Mouse (Mus musculus) intestine, postnatal 0 days (tissue): Measurements from ENCODE around the gene Fibcd1. TPM values are rescaled to one million over a fixed set of nuclear protein-coding genes. Genes with fewer than 3 reads are reported as not detected.

Experiments
- ATAC-seq: fragments of 200-750 bp; cut with Nextera tagmentation; 2 replicates; pipeline ENCODE4 v1.8.0; 2017; ENCODE audit warnings: mild to moderate bottlenecking, moderate TSS enrichment, moderate library complexity
- H3K27ac ChIP-seq: fragments of 300-500 bp; sonication (generic); 2 replicates; pipeline ENCODE4 v1.5.1; 2014; ENCODE audit warnings: mild to moderate bottlenecking, low read depth, low read length, moderate library complexity
- H3K27me3 ChIP-seq: fragments of 300-500 bp; sonication (generic); replicated peaks from 2 replicates; pipeline ENCODE4 v1.6.1; 2014; ENCODE audit warnings: low read length, mixed read lengths; ENCODE audit not compliant: control insufficient read depth, insufficient read depth
- H3K36me3 ChIP-seq: fragments of 300-500 bp; sonication (generic); 2 replicates; pipeline ENCODE4 v1.6.1; 2014; ENCODE audit warnings: mild to moderate bottlenecking, moderate library complexity; ENCODE audit not compliant: control insufficient read depth, insufficient read depth
- H3K4me1 ChIP-seq: fragments of 300-500 bp; sonication (generic); replicated peaks from 2 replicates; pipeline ENCODE4 v1.6.1; 2014; ENCODE audit warnings: antibody characterized with exemption, low read length, mixed read lengths; ENCODE audit not compliant: control insufficient read depth, insufficient read depth
- H3K4me2 ChIP-seq: fragments of 300-500 bp; sonication (generic); replicated peaks from 2 replicates; pipeline ENCODE4 v1.6.1; 2014; ENCODE audit warnings: low read depth, mild to moderate bottlenecking, moderate library complexity
- H3K4me3 ChIP-seq: fragments of 300-500 bp; sonication (generic); 2 replicates; pipeline ENCODE4 v1.5.1; 2014; ENCODE audit warnings: low read depth, low read length
- H3K9ac ChIP-seq: fragments of 300-500 bp; sonication (generic); 2 replicates; pipeline ENCODE4 v1.6.1; 2014; ENCODE audit warnings: mild to moderate bottlenecking, low read depth, low read length
- H3K9me3 ChIP-seq: fragments of 300-500 bp; sonication (generic); 2 replicates; pipeline ENCODE4 v1.6.1; 2016; ENCODE audit warnings: mixed run types; ENCODE audit not compliant: control insufficient read depth
- CTCF ChIP-seq: sonication (generic); IDR thresholded peaks from 2 replicates; pipeline ENCODE4 v1.5.1; 2016; ENCODE audit warnings: low read depth, mild to moderate bottlenecking, control low read depth, antibody characterized with exemption, moderate library complexity
- WGBS: fragments of 180-500 bp; shearing (Covaris S2); extraction: QIAGEN DNeasy Blood & Tissue Kit; methylation state at CpG from one replicate; pipeline ENCODE4 v1.1.7; 2014; 5-methylcytosine and 5-hydroxymethylcytosine counted together
- polyA plus RNA-seq: library from polyadenylated mRNA; unstranded; fragments of >200 nt; fragmentation: Nextera tagmentation; extraction: Ambion mirVana; gene quantifications from 2 replicates; pipeline ENCODE4 v1.2.1, GENCODE M21; 2015

Gene Fibcd1
- polyA plus RNA-seq, 1 experiment from 2014 or later: 2.0 TPM

GRCm38 (mm10) chr2:31769115-31769514, 76.7 kb downstream of the Fibcd1 start:
- H3K4me3 ChIP-seq: no peak overlapping the region
- H3K4me2 ChIP-seq: peak overlapping the region; percentile 31
- H3K9me3 ChIP-seq: no peaks in the 10 kb centered on the region
- peaks cover 22% of the 10 kb centered on the region; the same call in 1 of the 2 replicates for H3K4me1 ChIP-seq
- no peak for ATAC-seq
- peak overlapping the region; percentile 47 for H3K27ac ChIP-seq
- no peak for TF ChIP-seq CTCF
- no peaks in the 10 kb centered on the region for H3K27me3 ChIP-seq
- no peaks in the 10 kb centered on the region; the same call in 1 of the 2 replicates for H3K36me3 ChIP-seq
- WGBS: 34% methylated on average over 4 of the region's 4 CpGs
- no peak overlapping the region for H3K9ac ChIP-seq

DNA sequence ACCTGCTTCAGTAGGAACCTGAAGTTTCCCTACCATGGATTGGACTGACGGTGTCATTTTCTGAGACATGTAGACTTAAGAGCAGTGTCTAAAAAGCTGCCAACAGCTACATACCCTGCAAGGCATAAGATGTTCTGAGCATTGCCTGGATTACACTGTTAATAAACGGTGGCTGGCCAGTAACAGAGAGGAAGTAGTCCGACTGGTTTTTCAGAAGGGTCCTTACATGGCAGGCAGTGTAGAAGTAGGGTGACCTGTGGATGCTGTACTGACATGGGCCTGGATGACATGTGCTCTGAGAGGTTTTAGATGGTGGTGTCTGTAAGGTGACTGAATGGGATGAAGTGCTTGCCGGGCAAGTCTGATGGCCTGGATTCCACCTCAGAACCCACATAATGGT, 78.0 kb downstream of the Fibcd1 start:
- Histone ChIP-seq H3K36me3 (no peaks in the 10 kb centered on the region; the same call in 1 of the 2 replicates), H3K4me2 (no peak overlapping the region), H3K4me3 (no peak overlapping the region), H3K27me3 (no peaks in the 10 kb centered on the region), H3K9ac (no peak overlapping the region), H3K4me1 (peaks cover 22% of the 10 kb centered on the region; the same call in 1 of the 2 replicates), H3K27ac (no peak overlapping the region), H3K9me3 (no peaks in the 10 kb centered on the region)
- ATAC-seq: no peak
- WGBS: 50% methylated on average over 4 of the region's 4 CpGs
- TF ChIP-seq CTCF: no peak

GRCm38 (mm10) chr2:31767104-31767503, 78.7 kb downstream of the Fibcd1 start:
- no peak for ATAC-seq
- Histone ChIP-seq H3K4me2 (no peak overlapping the region), H3K27ac (no peak overlapping the region), H3K4me1 (peaks cover 25% of the 10 kb centered on the region; the same call in 1 of the 2 replicates), H3K27me3 (no peaks in the 10 kb centered on the region), H3K4me3 (no peak overlapping the region), H3K9me3 (no peaks in the 10 kb centered on the region), H3K9ac (no peak overlapping the region), H3K36me3 (no peaks in the 10 kb centered on the region; the same call in 1 of the 2 replicates)
- TF ChIP-seq CTCF: no peak
- 94% methylated on average over 6 of the region's 6 CpGs for WGBS

Other genes with a start within 250 kb of the Fibcd1 start
- gene Prdm12, start 206.0 kb downstream of the Fibcd1 start, polyA plus RNA-seq: not detected in 2 replicates
- gene Exosc2, start 175.3 kb downstream of the Fibcd1 start, polyA plus RNA-seq: 18.2 and 18.8 TPM in 2 replicates
- gene Abl1, start 157.6 kb downstream of the Fibcd1 start, polyA plus RNA-seq: 13.4 and 14.5 TPM in 2 replicates
- 0.12 and 0.18 TPM in 2 replicates for gene Qrfp, start 35.4 kb downstream of the Fibcd1 start, polyA plus RNA-seq
- 0.44 and 0.48 TPM in 2 replicates for gene Lamc3, start 41.3 kb upstream of the Fibcd1 start, polyA plus RNA-seq
- 8.1 and 8.2 TPM in 2 replicates for gene Aif1l, start 104.1 kb upstream of the Fibcd1 start, polyA plus RNA-seq
- gene Nup214, start 128.4 kb upstream of the Fibcd1 start, polyA plus RNA-seq: 31.3 and 37.2 TPM in 2 replicates
- gene Fam78a, start 238.9 kb upstream of the Fibcd1 start, polyA plus RNA-seq: 6.1 and 6.2 TPM in 2 replicates
- gene Plpp7, start 249.5 kb upstream of the Fibcd1 start, polyA plus RNA-seq: 3.1 and 3.8 TPM in 2 replicates